In the genomic region with DNA sequence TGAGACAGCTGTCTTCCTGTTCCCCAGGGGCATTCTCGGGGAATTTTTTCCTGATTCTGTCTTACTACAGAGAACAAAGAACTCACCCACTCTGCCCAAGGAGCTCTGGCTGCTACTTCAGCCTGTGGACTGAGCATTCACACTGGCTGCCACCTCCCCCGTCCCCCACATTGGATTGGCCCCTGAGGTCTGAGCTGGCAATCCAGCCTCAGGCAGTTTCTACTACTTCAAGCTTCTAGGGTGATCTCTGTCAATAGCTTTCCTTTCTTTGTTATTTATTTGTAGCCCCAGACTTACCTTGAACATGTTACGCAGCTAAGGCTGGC, we compare ENCODE assay signal across 9 mouse cellular contexts. TPM values are rescaled to one million over a fixed set of nuclear protein-coding genes. Genes with fewer than 3 reads are reported as not detected.
DNase-seq lines count a peak whose midpoint lies in the region; ATAC-seq lines count a peak whose summit lies in the region.
"Had no signal": no experiment of that assay in that cellular context is flagged by ENCODE, and none has a peak within 500 bp of the region (broad histone marks: within the 10 kb centered on the region; RNA-seq: fewer than 3 reads in every experiment).

No protein-coding gene starts in this region.

- no peaks in the 10 kb centered on the region for H3K27me3 ChIP-seq in heart, embryonic 12.5 days (replicated peaks)
- no peaks in the 10 kb centered on the region for H3K27me3 ChIP-seq in hindbrain, embryonic 13.5 days

- H3K4me3 ChIP-seq in heart, embryonic 12.5 days = peak overlapping the region; percentile 92
- peak overlapping the region; percentile 93 for H3K4me3 ChIP-seq in hindbrain, embryonic 13.5 days
- peak overlapping the region; percentile 72 for H3K4me3 ChIP-seq in macrophage (ENCODE audit: inconsistent target)

- H3K27ac ChIP-seq in heart, embryonic 12.5 days (ENCODE audit: poor library complexity, severe bottlenecking) = peak overlapping the region; percentile 85
- peak overlapping the region; percentile 89 for H3K27ac ChIP-seq in hindbrain, embryonic 13.5 days
- peak overlapping the region; percentile 82 for H3K27ac ChIP-seq in macrophage

- peaks cover 56% of the 10 kb centered on the region for H3K36me3 ChIP-seq in heart, embryonic 12.5 days
- peaks cover 55% of the 10 kb centered on the region for H3K36me3 ChIP-seq in hindbrain, embryonic 13.5 days
- peaks cover 40% of the 10 kb centered on the region; the same call in 1 of the 2 replicates for H3K36me3 ChIP-seq in macrophage (ENCODE audit: inconsistent target)

- 29% methylated on average over 3 of the region's 3 CpGs for WGBS in heart, embryonic 12.5 days
- WGBS in hindbrain, embryonic 13.5 days = 26% methylated on average over 3 of the region's 3 CpGs
- 36% methylated on average over 3 of the region's 3 CpGs for WGBS in macrophage (ENCODE audit: missing documents)

- no peak for DNase-seq in heart, postnatal 10 days
- DNase-seq in MN1 (ENCODE audit: low spot score) = peak; percentile 52
- DNase-seq in layer of hippocampus, postnatal 36 days = no peak
- no peak for DNase-seq in layer of hippocampus, adult 9-11 months
- DNase-seq in layer of hippocampus, adult 18-20 months (ENCODE audit: low spot score in 2 of 2) = no peak
- DNase-seq: cerebellum, adult 18-20 months had no signal

- H3K4me1 ChIP-seq in heart, embryonic 12.5 days (replicated peaks) = peaks cover 29% of the 10 kb centered on the region
- H3K4me1 ChIP-seq in hindbrain, embryonic 13.5 days (replicated peaks) = peaks cover 43% of the 10 kb centered on the region

- H3K9me3 ChIP-seq in heart, embryonic 12.5 days (replicated peaks) = no peaks in the 10 kb centered on the region
- H3K9me3 ChIP-seq in hindbrain, embryonic 13.5 days = no peaks in the 10 kb centered on the region

- peak overlapping the region; percentile 93 for H3K9ac ChIP-seq in heart, embryonic 12.5 days
- H3K9ac ChIP-seq in hindbrain, embryonic 13.5 days = peak overlapping the region; percentile 94

- peaks cover 14% of the 10 kb centered on the region for H3K79me2 ChIP-seq in macrophage (ENCODE audit: inconsistent target)

- H3K4me2 ChIP-seq in heart, embryonic 12.5 days = peak overlapping the region; percentile 98
- peak overlapping the region; percentile 97 for H3K4me2 ChIP-seq in hindbrain, embryonic 13.5 days

- intact Hi-C loops in heart, postnatal 10 days (cut with DNase I) = loop anchor here (2.0 to 5.0 kb wide), 3 partner anchors 18 to 119 kb away; partner anchors contain the start of gene Mcrip1

- no peak for ATAC-seq in heart, embryonic 12.5 days (ENCODE audit: insufficient number of reproducible peaks, low FRiP score)
- no peak for ATAC-seq in hindbrain, embryonic 13.5 days (ENCODE audit: low FRiP score)

RNA-seq across cellular contexts. Expression of gene Slc25a10, which starts 1.2 kb away (rescaled TPM):
- 44.2 and 46.2 TPM in 2 replicates for polyA plus RNA-seq in heart, embryonic 12.5 days (2016; fragmentation: Nextera tagmentation; extraction: Ambion mirVana)
- 10 to 100 TPM; 24.8 to 25.0 TPM for total RNA-seq in heart, postnatal 10 days (2021)
- polyA plus RNA-seq in hindbrain, embryonic 13.5 days (2015; fragmentation: Nextera tagmentation; extraction: Ambion mirVana) = 32.0 and 32.8 TPM in 2 replicates
- 100 to 1,000 TPM in 12 of 26 experiments, 10 to 100 TPM in 14; 25.0 to 305 (median 89.7) TPM for total RNA-seq in macrophage (2018; cell fraction: chromatin; rRNA removed)
- 100 to 1,000 TPM in 12 of 26 experiments, 10 to 100 TPM in 14; 40.6 to 213 (median 80.2) TPM for total RNA-seq in macrophage (2018; cell fraction: cytosol; rRNA removed)
- total RNA-seq in macrophage (2018; cell fraction: nucleus; rRNA removed) = 100 to 1,000 TPM in 7 of 26 experiments, 10 to 100 TPM in 19; 21.3 to 159 (median 69.5) TPM
- polyA plus RNA-seq in macrophage (2018) = 29.6 to 61.7 TPM (median 44.6 TPM) in 3 replicates
- 10 to 100 TPM; 18.7 to 20.4 TPM for total RNA-seq in layer of hippocampus, postnatal 36 days (2021)
- 10 to 100 TPM; 18.9 to 19.3 TPM for total RNA-seq in layer of hippocampus, adult 18-20 months (2021)

RNA-seq across cellular contexts. Expression of gene Mrpl12, which starts 8.4 kb away (rescaled TPM):
- 208 and 219 TPM in 2 replicates for polyA plus RNA-seq in heart, embryonic 12.5 days (2016; fragmentation: Nextera tagmentation; extraction: Ambion mirVana)
- total RNA-seq in heart, postnatal 10 days (2021) = 100 to 1,000 TPM; 227 to 233 TPM
- polyA plus RNA-seq in hindbrain, embryonic 13.5 days (2015; fragmentation: Nextera tagmentation; extraction: Ambion mirVana) = 108 TPM in 2 replicates
- total RNA-seq in macrophage (2018; cell fraction: chromatin; rRNA removed) = 10 to 100 TPM in 13 of 26 experiments, 1 to 10 TPM in 13; 1.7 to 22.3 (median 10.5) TPM
- total RNA-seq in macrophage (2018; cell fraction: cytosol; rRNA removed) = 10 to 100 TPM; 28.7 to 57.8 (median 43.9) TPM
- total RNA-seq in macrophage (2018; cell fraction: nucleus; rRNA removed) = 10 to 100 TPM in 19 of 26 experiments, 1 to 10 TPM in 7; 5.3 to 29.6 (median 13.6) TPM
- 28.2 to 81.1 TPM (median 37.6 TPM) in 3 replicates for polyA plus RNA-seq in macrophage (2018)
- 10 to 100 TPM; 70.4 to 71.7 TPM for total RNA-seq in layer of hippocampus, postnatal 36 days (2021)
- 10 to 100 TPM; 65.1 to 67.5 TPM for total RNA-seq in layer of hippocampus, adult 18-20 months (2021)

RNA-seq across cellular contexts. Expression of gene Arl16, which starts 25.4 kb away (rescaled TPM):
- 35.9 and 41.6 TPM in 2 replicates for polyA plus RNA-seq in heart, embryonic 12.5 days (2016; fragmentation: Nextera tagmentation; extraction: Ambion mirVana)
- 10 to 100 TPM; 13.6 to 16.5 TPM for total RNA-seq in heart, postnatal 10 days (2021)
- polyA plus RNA-seq in hindbrain, embryonic 13.5 days (2015; fragmentation: Nextera tagmentation; extraction: Ambion mirVana) = 58.9 and 63.2 TPM in 2 replicates
- 10 to 100 TPM in 5 of 26 experiments, 1 to 10 TPM in 19, under 1 TPM in 1, not detected in 1; 0.96 to 18.5 (median 5.7) TPM for total RNA-seq in macrophage (2018; cell fraction: chromatin; rRNA removed)
- total RNA-seq in macrophage (2018; cell fraction: cytosol; rRNA removed) = 10 to 100 TPM in 18 of 26 experiments, 1 to 10 TPM in 8; 5.0 to 15.5 (median 11.7) TPM
- total RNA-seq in macrophage (2018; cell fraction: nucleus; rRNA removed) = 10 to 100 TPM in 4 of 26 experiments, 1 to 10 TPM in 19, under 1 TPM in 3; 0.89 to 14.5 (median 5.0) TPM
- 11.8 to 16.5 TPM (median 14.2 TPM) in 3 replicates for polyA plus RNA-seq in macrophage (2018)
- total RNA-seq in layer of hippocampus, postnatal 36 days (2021) = 10 to 100 TPM; 48.3 to 49.8 TPM
- 10 to 100 TPM; 53.0 to 53.6 TPM for total RNA-seq in layer of hippocampus, adult 18-20 months (2021)

RNA-seq across cellular contexts. Expression of gene Ccdc137, which starts 34.9 kb away (rescaled TPM):
- polyA plus RNA-seq in heart, embryonic 12.5 days (2016; fragmentation: Nextera tagmentation; extraction: Ambion mirVana) = 24.1 and 24.7 TPM in 2 replicates
- 1 to 10 TPM; 6.4 to 7.9 TPM for total RNA-seq in heart, postnatal 10 days (2021)
- 26.3 and 27.3 TPM in 2 replicates for polyA plus RNA-seq in hindbrain, embryonic 13.5 days (2015; fragmentation: Nextera tagmentation; extraction: Ambion mirVana)
- total RNA-seq in macrophage (2018; cell fraction: chromatin; rRNA removed) = 10 to 100 TPM in 24 of 26 experiments, 1 to 10 TPM in 2; 6.9 to 49.6 (median 24.7) TPM
- 1 to 10 TPM; 1.7 to 9.1 (median 6.7) TPM for total RNA-seq in macrophage (2018; cell fraction: cytosol; rRNA removed)
- total RNA-seq in macrophage (2018; cell fraction: nucleus; rRNA removed) = 10 to 100 TPM in 20 of 26 experiments, 1 to 10 TPM in 6; 5.0 to 34.2 (median 15.0) TPM
- 11.7 to 12.7 TPM (median 11.8 TPM) in 3 replicates for polyA plus RNA-seq in macrophage (2018)
- total RNA-seq in layer of hippocampus, postnatal 36 days (2021) = 10 to 100 TPM; 25.3 to 31.8 TPM
- total RNA-seq in layer of hippocampus, adult 18-20 months (2021) = 10 to 100 TPM; 24.6 to 32.9 TPM

RNA-seq across cellular contexts. Expression of gene Oxld1, which starts 35.0 kb away (rescaled TPM):
- 14.9 and 15.2 TPM in 2 replicates for polyA plus RNA-seq in heart, embryonic 12.5 days (2016; fragmentation: Nextera tagmentation; extraction: Ambion mirVana)
- total RNA-seq in heart, postnatal 10 days (2021) = 10 to 100 TPM; 33.5 to 35.2 TPM
- 10.5 and 10.6 TPM in 2 replicates for polyA plus RNA-seq in hindbrain, embryonic 13.5 days (2015; fragmentation: Nextera tagmentation; extraction: Ambion mirVana)
- 10 to 100 TPM in 1 of 26 experiments, 1 to 10 TPM in 16, under 1 TPM in 1, not detected in 8; 0.70 to 11.6 (median 3.5) TPM for total RNA-seq in macrophage (2018; cell fraction: chromatin; rRNA removed)
- 10 to 100 TPM in 1 of 26 experiments, 1 to 10 TPM in 25; 1.6 to 10.5 (median 7.5) TPM for total RNA-seq in macrophage (2018; cell fraction: cytosol; rRNA removed)
- 10 to 100 TPM in 1 of 26 experiments, 1 to 10 TPM in 18, under 1 TPM in 1, not detected in 6; 0.99 to 10.5 (median 2.7) TPM for total RNA-seq in macrophage (2018; cell fraction: nucleus; rRNA removed)
- polyA plus RNA-seq in macrophage (2018) = 2.6 to 10.4 TPM (median 6.3 TPM) in 3 replicates
- 10 to 100 TPM; 13.2 to 15.6 TPM for total RNA-seq in layer of hippocampus, postnatal 36 days (2021)
- 10 to 100 TPM; 13.1 to 13.5 TPM for total RNA-seq in layer of hippocampus, adult 18-20 months (2021)
